Mouse (Mus musculus) erythroblast, embryonic 14.5 days (primary cell): Measurements from ENCODE around the gene Hdgfl1. TPM values are rescaled to one million over a fixed set of nuclear protein-coding genes. Genes with fewer than 3 reads are reported as not detected.

Experiments used
- H3K27me3 ChIP-seq: 2 replicates; pipeline ENCODE4 v1.6.1; 2012; ENCODE audit warnings: inconsistent platforms; ENCODE audit not compliant: control insufficient read depth
- H3K36me3 ChIP-seq: 2 replicates; pipeline ENCODE4 v1.6.1; 2012; ENCODE audit warnings: mild to moderate bottlenecking, inconsistent platforms; ENCODE audit not compliant: control insufficient read depth
- H3K4me1 ChIP-seq: 2 replicates; pipeline ENCODE4 v1.6.1; 2012; ENCODE audit warnings: inconsistent platforms; ENCODE audit not compliant: control insufficient read depth
- H3K4me3 ChIP-seq: replicated peaks from 2 replicates; pipeline ENCODE3; 2012; ENCODE audit warnings: moderate library complexity, mild to moderate bottlenecking, inconsistent platforms
- H3K9me3 ChIP-seq: 2 replicates; pipeline ENCODE4 v1.6.1; 2012; ENCODE audit warnings: low read length, inconsistent platforms, mixed read lengths; ENCODE audit not compliant: control insufficient read depth
- GATA1 ChIP-seq: IDR thresholded peaks from 2 replicates; pipeline ENCODE4 v1.6.1; 2012; ENCODE audit warnings: low read length, inconsistent platforms, mixed read lengths
- TAL1 ChIP-seq: IDR thresholded peaks from 3 replicates; pipeline ENCODE4 v1.6.1; 2012; ENCODE audit warnings: low read length, inconsistent platforms, mixed read lengths
- polyA plus RNA-seq: library from polyadenylated mRNA; stranded (reverse); fragments of >175 nt; gene quantifications from 2 replicates; pipeline ENCODE4 v1.2.3, GENCODE M21; 2012

Gene Hdgfl1
- polyA plus RNA-seq: 0.04 TPM in 1 of 2 replicates, not detected in the other

DNA sequence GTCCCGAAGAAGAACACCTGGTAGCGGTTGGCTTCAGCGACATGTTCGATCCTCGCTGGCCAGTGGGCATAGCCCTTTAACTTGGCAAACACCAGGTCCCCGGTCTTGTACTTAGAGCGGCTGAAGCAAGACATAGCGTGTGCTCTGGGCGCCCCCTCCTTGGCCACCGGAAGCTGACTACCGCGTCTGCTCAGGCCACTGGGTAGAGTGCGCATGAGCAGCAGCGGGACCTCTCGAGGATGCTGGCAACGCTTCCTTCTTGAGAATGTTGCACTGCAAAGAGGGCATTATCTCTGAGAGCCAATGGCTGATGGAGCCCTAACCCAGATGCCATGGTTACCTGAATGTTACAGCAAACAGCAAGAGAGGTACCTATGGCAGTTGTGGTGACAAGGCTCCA is at the start of gene Hdgfl1:
Hdgfl1 (minus strand) TSS at position 211 of the 400 bp plus-strand sequence.
- Histone ChIP-seq H3K9me3 (peaks cover 14% of the 10 kb centered on the region), H3K27me3 (no peaks in the 10 kb centered on the region), H3K36me3 (no peaks in the 10 kb centered on the region), H3K4me3 (no peak within 1 kb of the TSS), H3K4me1 (no peaks in the 10 kb centered on the region)
- TF ChIP-seq GATA1 (no peak), TAL1 (no peak)

DNA sequence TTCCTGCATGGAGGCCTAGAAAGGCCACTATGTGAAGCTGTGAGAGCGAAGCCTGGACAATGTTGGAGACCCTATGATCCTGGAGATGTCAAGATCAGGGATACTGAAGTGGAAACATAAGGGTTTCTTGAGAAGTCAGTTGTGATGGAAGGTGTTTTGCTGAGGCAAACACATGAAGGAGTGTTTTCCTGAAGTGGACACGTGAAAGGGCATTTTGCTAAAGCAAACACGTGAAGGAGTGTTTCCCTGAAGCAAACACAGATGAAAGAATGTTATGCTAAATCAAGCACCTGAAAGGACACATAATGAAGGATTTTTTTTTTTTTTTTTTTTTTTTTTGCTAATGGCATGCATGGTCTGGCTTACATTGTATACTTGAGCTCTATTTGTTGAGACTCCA is 25.5 kb upstream of the Hdgfl1 start:
- H3K4me3 ChIP-seq: no peak overlapping the region
- no peaks in the 10 kb centered on the region for H3K27me3 ChIP-seq
- no peaks in the 10 kb centered on the region for H3K36me3 ChIP-seq
- no peaks in the 10 kb centered on the region for H3K9me3 ChIP-seq
- no peaks in the 10 kb centered on the region for H3K4me1 ChIP-seq
- TF ChIP-seq GATA1 (no peak), TAL1 (no peak)

DNA sequence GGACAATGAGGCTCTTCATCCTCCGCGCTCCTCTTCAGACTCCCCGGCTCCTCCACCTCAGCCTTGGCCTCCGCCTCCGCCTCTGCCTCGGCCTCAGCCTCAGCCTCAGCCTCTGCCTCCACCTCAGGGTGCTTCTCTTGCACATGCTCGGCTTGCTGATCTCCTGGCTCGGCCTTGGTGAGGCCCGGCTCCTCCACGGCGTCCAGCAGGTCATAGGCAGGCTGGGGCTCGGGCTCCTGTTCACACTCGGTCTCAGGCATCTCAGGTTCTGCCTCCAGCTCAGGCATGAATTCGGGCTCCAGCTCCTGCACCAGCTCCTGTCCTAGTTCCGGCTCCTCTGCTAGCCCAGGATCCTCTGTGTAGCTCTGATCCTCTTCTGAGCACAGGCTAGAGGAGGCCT is 541 bp downstream of the Hdgfl1 start:
- Histone ChIP-seq H3K27me3 (no peaks in the 10 kb centered on the region), H3K36me3 (no peaks in the 10 kb centered on the region), H3K4me1 (no peaks in the 10 kb centered on the region), H3K4me3 (no peak overlapping the region), H3K9me3 (peaks cover 14% of the 10 kb centered on the region)
- TF ChIP-seq TAL1 (no peak), GATA1 (no peak)

DNA sequence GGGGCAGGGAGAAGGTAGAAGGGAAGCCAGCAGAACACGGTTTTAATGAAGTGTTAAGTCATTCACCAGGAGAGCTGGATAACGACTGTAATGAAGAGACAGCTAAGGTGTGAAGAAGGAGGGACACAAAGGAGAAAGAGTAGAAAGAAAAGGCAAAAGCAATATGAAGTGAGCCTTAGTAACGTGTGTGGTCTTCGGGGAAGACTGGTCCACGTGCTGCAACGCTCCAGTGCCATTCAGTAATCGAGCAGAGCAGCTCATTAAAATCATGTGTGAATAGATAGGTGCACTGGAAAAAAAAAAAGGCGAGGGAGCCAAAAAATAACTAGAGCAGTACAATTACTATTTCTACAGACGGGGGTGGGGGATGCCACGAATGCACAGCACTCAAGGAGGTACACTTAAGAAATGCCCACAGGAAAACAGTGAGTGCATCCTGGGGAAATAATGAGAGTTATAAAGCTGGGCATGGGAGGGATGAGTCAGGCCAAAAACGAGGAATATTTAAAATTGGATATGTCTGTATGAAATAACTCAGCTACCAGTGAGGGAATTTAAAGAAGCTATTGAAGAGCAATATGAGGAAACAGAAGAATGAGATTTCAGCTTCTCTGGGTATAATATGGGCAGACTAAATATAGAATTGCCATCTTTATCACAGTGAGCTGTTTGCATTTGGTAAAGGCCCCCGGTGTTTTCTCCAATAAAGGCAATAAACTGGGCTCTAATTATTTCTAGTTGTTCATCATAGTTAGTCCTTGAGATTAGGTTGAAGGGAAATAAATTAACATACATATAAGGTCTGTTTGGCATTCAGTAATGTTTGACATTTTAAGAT is 7.8 kb downstream of the Hdgfl1 start:
- Histone ChIP-seq H3K4me3 (no peak overlapping the region), H3K4me1 (no peaks in the 10 kb centered on the region), H3K27me3 (no peaks in the 10 kb centered on the region), H3K9me3 (no peaks in the 10 kb centered on the region; the same call in 1 of the 2 replicates), H3K36me3 (no peaks in the 10 kb centered on the region)
- no peak for TF ChIP-seq GATA1
- no peak for TF ChIP-seq TAL1

DNA sequence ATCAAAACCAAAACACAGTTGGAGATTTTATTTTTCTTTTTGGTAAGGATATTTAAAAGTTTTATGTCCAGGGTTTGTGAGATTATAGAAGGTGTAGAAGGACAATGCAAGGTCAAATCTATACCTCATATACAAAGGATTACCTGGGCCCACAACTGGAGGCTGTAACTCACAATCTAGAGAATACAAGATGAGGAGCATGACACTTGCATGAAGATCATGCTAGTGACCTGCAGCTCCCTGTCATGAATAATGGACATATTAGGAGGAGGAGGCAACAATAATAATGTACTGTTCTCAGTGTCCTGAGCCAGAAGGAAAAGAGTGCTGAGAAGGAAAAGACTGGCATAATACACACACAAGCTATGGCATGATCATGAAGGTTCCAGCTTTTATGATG is 17.1 kb downstream of the Hdgfl1 start:
- Histone ChIP-seq H3K4me1 (no peaks in the 10 kb centered on the region), H3K4me3 (no peak overlapping the region), H3K36me3 (no peaks in the 10 kb centered on the region), H3K9me3 (no peaks in the 10 kb centered on the region), H3K27me3 (no peaks in the 10 kb centered on the region)
- TF ChIP-seq TAL1 (no peak), GATA1 (no peak)

DNA sequence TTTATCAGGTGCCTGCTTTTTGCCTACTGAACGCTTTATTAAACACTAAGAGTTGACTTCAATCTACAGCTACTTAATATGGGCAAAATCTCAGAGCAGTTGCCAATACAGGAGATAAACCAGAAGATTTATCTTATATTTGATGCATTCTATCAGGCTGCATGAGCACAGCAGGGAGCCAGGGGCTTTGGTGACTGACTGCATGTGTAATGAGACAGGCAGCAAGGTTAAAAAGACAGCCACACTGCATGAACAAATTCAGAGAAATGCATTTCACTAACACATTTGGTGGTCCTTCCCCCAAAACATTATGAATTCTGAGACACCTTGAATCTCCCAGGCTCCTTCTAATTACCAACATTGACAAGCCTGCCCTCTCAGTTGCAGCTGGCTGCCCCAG is 17.6 kb downstream of the Hdgfl1 start:
- Histone ChIP-seq H3K4me3 (no peak overlapping the region), H3K4me1 (no peaks in the 10 kb centered on the region), H3K36me3 (no peaks in the 10 kb centered on the region), H3K27me3 (no peaks in the 10 kb centered on the region), H3K9me3 (no peaks in the 10 kb centered on the region)
- TF ChIP-seq TAL1 (no peak), GATA1 (no peak)

DNA sequence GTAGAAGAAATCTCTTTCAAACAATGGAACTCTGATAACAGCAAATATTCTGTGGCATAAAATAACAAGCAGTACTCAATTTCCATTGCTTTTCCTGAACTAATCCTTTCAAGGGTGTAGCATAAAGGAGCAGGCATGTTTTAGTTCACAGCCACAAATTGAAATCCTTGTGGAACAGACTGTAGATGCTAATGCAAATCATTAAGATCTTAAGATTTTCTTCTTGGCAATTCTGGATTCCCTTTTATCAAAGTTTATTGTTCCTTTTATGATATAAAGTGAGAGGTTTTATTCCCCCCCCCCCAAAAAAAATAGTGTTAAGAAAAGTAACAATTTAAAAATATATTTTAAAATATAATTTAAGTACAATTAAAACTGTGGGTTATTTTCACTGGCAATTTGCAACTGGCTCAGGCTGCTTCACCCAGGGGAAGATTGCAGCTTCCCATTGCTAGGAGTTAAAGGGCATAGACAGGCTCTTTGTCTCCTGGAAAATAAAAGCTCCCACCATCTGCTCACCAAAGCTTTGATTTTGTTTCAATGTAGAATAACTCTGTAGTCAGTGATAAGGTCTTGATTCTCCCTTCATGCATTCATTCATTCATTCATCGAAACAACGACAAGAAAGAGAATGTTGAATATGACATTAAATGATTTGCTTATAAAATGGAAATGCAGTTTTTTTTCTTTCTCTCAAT is 24.1 kb downstream of the Hdgfl1 start:
- Histone ChIP-seq H3K9me3 (no peaks in the 10 kb centered on the region), H3K4me1 (no peaks in the 10 kb centered on the region), H3K27me3 (no peaks in the 10 kb centered on the region), H3K4me3 (no peak overlapping the region), H3K36me3 (no peaks in the 10 kb centered on the region)
- TF ChIP-seq GATA1: no peak
- TF ChIP-seq TAL1: no peak

DNA sequence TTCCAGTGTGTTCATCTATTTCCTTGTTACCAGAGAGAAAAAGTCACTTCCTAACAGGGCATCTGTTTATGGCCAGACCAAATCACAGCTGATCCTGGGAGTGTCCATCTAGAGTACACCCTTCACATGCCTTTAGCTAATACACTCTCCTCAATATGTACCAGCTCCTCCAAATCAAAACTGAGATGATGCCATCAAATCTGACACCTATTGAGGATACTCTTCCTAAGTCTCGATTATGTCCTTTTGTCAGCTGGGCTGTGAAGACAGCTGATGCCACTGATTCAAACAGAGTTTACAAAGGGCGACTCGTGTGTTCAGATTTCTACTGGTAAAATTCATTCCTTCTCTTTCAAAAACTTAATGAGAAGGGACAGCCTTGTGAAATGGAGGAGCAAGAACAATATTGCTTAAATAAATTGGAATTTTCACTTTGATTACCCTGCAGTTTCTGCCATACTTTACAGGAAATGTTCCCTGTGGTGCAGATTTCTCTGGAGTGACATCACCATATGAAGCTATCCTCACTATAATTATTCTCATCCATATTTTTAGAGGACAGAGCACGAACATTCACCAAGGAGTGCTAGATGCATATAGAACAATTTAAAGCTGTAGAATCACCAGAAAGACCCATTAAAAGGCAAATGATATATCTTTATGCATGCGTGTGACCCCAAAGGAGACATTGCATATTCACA is 24.8 kb downstream of the Hdgfl1 start:
- Histone ChIP-seq H3K9me3 (no peaks in the 10 kb centered on the region), H3K36me3 (no peaks in the 10 kb centered on the region), H3K27me3 (no peaks in the 10 kb centered on the region), H3K4me3 (no peak overlapping the region), H3K4me1 (no peaks in the 10 kb centered on the region)
- TF ChIP-seq GATA1 (no peak), TAL1 (no peak)

DNA sequence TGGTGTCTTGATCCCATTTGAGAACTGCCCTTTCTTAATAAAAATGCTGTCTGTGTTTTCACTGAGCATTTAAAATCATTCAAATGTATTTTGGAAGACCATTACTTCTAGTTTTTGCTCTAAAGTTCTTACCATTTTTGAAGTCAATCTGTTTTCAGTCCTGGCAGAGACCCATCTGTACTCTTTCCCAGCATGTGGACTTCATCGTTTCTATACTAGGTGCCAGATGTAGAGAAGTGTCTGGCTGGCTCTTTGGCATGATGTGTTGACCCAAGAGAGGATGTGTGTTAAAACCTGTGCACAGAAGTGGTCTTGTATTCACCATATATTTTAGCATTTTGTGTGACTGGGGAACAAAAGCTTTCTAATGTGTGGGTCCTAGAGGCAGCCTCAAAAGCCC is 25.9 kb downstream of the Hdgfl1 start:
- H3K36me3 ChIP-seq: no peaks in the 10 kb centered on the region
- H3K4me1 ChIP-seq: no peaks in the 10 kb centered on the region
- no peaks in the 10 kb centered on the region for H3K9me3 ChIP-seq
- no peak overlapping the region for H3K4me3 ChIP-seq
- TF ChIP-seq TAL1: no peak
- no peak for TF ChIP-seq GATA1
- no peaks in the 10 kb centered on the region for H3K27me3 ChIP-seq
